Mouse (Mus musculus): ENCODE results near the gene Rab13. TPM values are rescaled to one million over a fixed set of nuclear protein-coding genes. Genes with fewer than 3 reads are reported as not detected.

Gene Rab13
- total RNA-seq (2021) = 1 to 10 TPM; 6.2 to 8.8 TPM
- long read RNA-seq, experiment 1, partial matches to known transcripts = 0 of 1 reads
- long read RNA-seq, experiment 1, other reads (novel, unspliced or antisense) = 1 of 1 reads
- long read RNA-seq, experiment 2, partial matches to known transcripts = 2 of 6 reads
- long read RNA-seq, experiment 2, other reads (novel, unspliced or antisense) = 0 of 6 reads

GRCm38 (mm10) chr3:90213377-90213866, at the start of gene Rab13, which contains the start of gene Rps27:
Rab13 (plus strand) TSS chr3:90213695.
Rps27 (minus strand) TSS chr3:90213651.
- Histone ChIP-seq H3K4me3 (peak within 1 kb of the TSS; percentile 96), H3K27ac (peak within 1 kb of the TSS; percentile 95)
- peak; percentile 93 to 94 for DNase-seq (ENCODE audit: low spot score in 2 of 2)
- TF ChIP-seq CTCF (conservative IDR thresholded peaks at IDR 0.05) = no peak

GRCm38 (mm10) chr3:90179566-90179965, 33.9 kb upstream of the Rab13 start:
- DNase-seq (ENCODE audit: low spot score in 2 of 2) = no peak
- TF ChIP-seq CTCF (conservative IDR thresholded peaks at IDR 0.05) = no peak
- no peak overlapping the region for H3K4me3 ChIP-seq
- H3K27ac ChIP-seq = no peak overlapping the region

GRCm38 (mm10) chr3:90183581-90183980, 29.9 kb upstream of the Rab13 start:
- TF ChIP-seq CTCF (conservative IDR thresholded peaks at IDR 0.05) = no peak
- no peak overlapping the region for H3K27ac ChIP-seq
- DNase-seq (ENCODE audit: low spot score in 2 of 2) = no peak
- no peak overlapping the region for H3K4me3 ChIP-seq

- DNase-seq (ENCODE audit: low spot score in 2 of 2) = no peak
- Histone ChIP-seq H3K27ac (no peak overlapping the region), H3K4me3 (no peak overlapping the region)
- TF ChIP-seq CTCF (conservative IDR thresholded peaks at IDR 0.05) = no peak
These were observed 22.5 kb upstream of the Rab13 start for GRCm38 (mm10) chr3:90190859-90191510.

DNA sequence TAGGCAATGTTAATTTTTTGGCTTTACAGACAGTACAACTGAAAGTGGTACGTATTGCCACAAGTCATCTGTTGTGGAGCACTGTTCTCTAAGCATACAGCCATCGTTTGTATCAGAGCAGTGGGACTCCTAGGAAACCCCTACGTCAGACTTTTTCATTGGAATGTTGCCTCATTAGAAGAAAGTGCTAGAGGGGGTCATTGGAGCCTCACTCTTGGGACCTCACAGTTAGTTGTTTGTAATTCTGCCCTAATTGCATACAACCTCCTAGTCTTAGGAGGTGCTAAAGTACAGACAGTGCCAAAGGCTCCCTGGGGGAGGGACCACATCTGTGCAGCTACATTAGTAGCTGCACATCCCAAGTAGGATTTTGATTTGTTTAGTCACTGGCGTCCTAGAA, 18.7 kb upstream of the Rab13 start:
- H3K27ac ChIP-seq = no peak overlapping the region
- no peak for DNase-seq (ENCODE audit: low spot score in 2 of 2)
- no peak overlapping the region for H3K4me3 ChIP-seq
- TF ChIP-seq CTCF (conservative IDR thresholded peaks at IDR 0.05) = no peak

DNA sequence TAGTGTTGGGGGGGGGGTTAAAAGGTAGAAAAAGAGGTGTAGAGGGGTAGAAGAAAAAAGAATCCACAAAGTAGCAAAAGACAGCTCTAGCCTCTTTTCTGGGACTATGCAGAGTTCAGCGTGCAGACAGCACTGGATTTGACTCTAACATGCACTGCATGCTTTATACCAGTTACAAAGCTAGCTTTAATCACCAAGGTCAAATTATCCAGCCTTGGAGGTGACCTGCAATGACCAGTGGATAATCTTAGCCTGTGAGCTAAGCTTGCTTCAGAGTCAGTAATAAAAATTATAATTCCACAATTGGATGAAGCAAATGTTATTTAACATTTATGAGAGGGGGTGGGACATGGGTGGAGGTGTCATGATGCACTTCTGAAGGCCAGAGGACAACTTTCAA, 17.9 kb upstream of the Rab13 start:
- no peak for TF ChIP-seq CTCF (conservative IDR thresholded peaks at IDR 0.05)
- Histone ChIP-seq H3K4me3 (no peak overlapping the region), H3K27ac (no peak overlapping the region)
- DNase-seq (ENCODE audit: low spot score in 2 of 2) = no peak

DNA sequence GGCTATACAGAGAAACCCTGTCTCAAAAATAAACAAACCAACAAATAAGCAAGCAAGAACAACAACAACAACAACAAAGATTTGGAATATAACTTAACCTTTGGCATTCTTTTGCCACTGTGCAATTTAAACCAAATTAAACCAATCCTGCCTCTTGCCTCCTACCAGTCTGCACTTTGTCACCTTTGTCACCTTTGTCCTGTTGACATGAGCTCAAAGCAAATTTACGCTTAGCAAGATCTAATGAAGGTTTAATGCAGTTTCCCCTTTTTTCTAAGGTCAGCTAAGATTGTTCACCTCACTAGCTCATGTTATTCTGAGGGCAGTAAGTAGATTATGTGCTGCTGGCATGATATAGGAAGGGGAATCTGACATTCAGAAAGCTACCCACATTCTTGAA, 15.9 kb upstream of the Rab13 start:
- Histone ChIP-seq H3K4me3 (no peak overlapping the region), H3K27ac (no peak overlapping the region)
- TF ChIP-seq CTCF (conservative IDR thresholded peaks at IDR 0.05) = no peak
- DNase-seq (ENCODE audit: low spot score in 2 of 2) = no peak

DNA sequence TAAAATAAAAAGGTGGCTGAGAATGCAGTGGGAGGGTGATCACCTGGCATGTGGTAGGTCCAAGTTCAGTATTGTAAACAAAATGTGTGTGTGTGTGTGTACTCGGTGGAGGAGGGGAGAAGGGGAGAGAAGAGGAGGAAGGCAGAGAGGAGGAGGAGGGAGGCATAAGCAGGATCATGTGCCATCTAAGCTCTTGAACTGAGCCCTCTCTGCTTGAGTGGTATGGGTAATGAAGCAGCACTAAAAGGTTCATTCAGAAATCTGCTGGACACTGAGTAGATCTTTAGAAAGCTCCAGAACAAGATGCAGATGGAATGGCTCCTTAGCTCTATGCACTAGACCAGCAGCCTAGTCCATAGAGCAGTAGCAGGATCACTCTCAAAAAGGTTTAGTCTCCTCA, 10.6 kb upstream of the Rab13 start:
- Histone ChIP-seq H3K27ac (no peak overlapping the region), H3K4me3 (no peak overlapping the region)
- no peak for TF ChIP-seq CTCF (conservative IDR thresholded peaks at IDR 0.05)
- no peak for DNase-seq (ENCODE audit: low spot score in 2 of 2)

DNA sequence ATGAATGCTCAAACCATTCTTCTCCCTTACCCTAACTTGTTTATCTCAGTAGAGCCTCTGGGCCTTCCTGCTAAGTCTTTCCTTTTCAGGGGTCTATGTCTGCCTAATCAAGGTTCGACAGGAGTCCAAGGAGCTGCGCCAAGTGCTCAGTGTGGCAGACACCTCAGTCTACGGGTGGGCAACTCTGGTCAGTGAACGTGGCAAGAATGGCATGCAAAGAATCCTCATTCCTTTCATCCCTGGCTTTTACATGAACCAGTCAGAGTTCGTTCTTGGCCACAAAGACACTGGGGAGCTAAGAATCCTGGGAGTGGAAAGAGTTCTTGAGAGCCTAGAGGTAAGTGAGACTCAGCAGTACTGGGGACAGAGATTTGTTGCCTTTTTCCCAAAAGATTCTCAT, 9.9 kb upstream of the Rab13 start:
- DNase-seq (ENCODE audit: low spot score in 2 of 2) = no peak
- H3K27ac ChIP-seq = no peak overlapping the region
- H3K4me3 ChIP-seq = no peak overlapping the region
- TF ChIP-seq CTCF (conservative IDR thresholded peaks at IDR 0.05) = no peak

- Histone ChIP-seq H3K4me3 (no peak overlapping the region), H3K27ac (no peak overlapping the region)
- DNase-seq (ENCODE audit: low spot score in 2 of 2) = no peak
- peak; percentile 14; the same call in 1 of the 2 replicates for TF ChIP-seq CTCF (conservative IDR thresholded peaks at IDR 0.05)
These were observed 8.9 kb upstream of the Rab13 start for GRCm38 (mm10) chr3:90204582-90204981.

GRCm38 (mm10) chr3:90208662-90209061, 4.8 kb upstream of the Rab13 start:
- no peak for DNase-seq (ENCODE audit: low spot score in 2 of 2)
- TF ChIP-seq CTCF (conservative IDR thresholded peaks at IDR 0.05) = no peak
- Histone ChIP-seq H3K4me3 (no peak overlapping the region), H3K27ac (no peak overlapping the region)

DNA sequence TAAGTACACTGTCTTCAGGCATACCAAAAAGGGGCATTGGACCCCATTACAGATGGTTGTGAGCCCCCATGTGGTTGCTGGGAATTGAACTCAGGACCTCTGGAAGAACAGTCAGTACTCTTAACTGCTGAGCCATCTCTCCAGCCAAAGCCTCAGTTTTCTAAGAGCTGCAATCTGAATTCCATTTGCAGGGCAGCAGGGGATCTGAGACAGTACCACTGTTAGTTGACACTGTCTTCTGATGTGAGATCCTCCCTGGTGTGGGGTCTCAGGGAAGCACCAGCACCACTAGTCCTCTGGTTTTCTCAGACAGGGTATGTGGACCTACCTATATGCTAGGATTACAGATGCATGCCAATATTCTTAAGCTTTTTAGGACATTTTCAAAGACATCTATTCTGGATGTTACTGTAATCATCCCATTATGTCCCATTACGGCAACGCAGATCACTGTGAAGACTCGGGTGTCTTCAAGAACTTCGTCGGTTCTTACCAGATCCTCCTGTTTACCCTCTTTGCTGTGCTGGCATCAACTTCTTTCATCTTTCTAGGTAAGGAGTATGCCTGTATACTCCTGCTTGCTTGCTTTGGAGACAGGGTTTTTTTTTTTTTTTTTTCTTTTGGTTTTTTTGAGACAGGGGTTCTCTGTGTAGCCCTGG, 3.5 kb upstream of the Rab13 start:
- H3K4me3 ChIP-seq = no peak overlapping the region
- no peak for TF ChIP-seq CTCF (conservative IDR thresholded peaks at IDR 0.05)

More for the DNA sequence above, 3.5 kb upstream of the Rab13 start:
- no peak for DNase-seq (ENCODE audit: low spot score in 2 of 2)
- no peak overlapping the region for H3K27ac ChIP-seq

All from layer of hippocampus, adult 2 months (tissue).